Mouse (Mus musculus) kidney, adult 9 months (tissue): ENCODE data around the gene Gm11127.
"Not testable (repeated sequence)": the region's sequence is repeated elsewhere in the genome, so short reads cannot be mapped to it uniquely, and the experiment has no call there.

Experiments used
- DNase-seq: peaks from one replicate; pipeline ENCODE4 v3.0.0; 2022

Gm11127 gene

GRCm38 (mm10) chr17:36030703-36031582 lies 27.2 kb downstream of the Gm11127 start:
- DNase-seq = not testable (repeated sequence)

GRCm38 (mm10) chr17:36030046-36030702 lies 28.0 kb downstream of the Gm11127 start:
- DNase-seq = not testable (repeated sequence)

- no peak for DNase-seq
These were observed 29.1 kb downstream of the Gm11127 start for GRCm38 (mm10) chr17:36028879-36029619.

- DNase-seq = no peak
These were observed 30.5 kb downstream of the Gm11127 start for GRCm38 (mm10) chr17:36027663-36028062.

- no peak for DNase-seq
These were observed 32.3 kb downstream of the Gm11127 start for GRCm38 (mm10) chr17:36025901-36026300.

- no peak for DNase-seq
These were observed 33.0 kb downstream of the Gm11127 start for GRCm38 (mm10) chr17:36025197-36025596.

GRCm38 (mm10) chr17:36023710-36024654 lies 34.2 kb downstream of the Gm11127 start:
- no peak for DNase-seq

- no peak for DNase-seq
These were observed 35.2 kb downstream of the Gm11127 start for GRCm38 (mm10) chr17:36022922-36023321.

GRCm38 (mm10) chr17:36022098-36022497 lies 36.1 kb downstream of the Gm11127 start:
- DNase-seq = no peak

- no peak for DNase-seq
These were observed 36.9 kb downstream of the Gm11127 start for GRCm38 (mm10) chr17:36021309-36021708.

GRCm38 (mm10) chr17:36020191-36021073 lies 37.7 kb downstream of the Gm11127 start, which contains the start of gene H2-T24:
Gene H2-T24 (minus strand): TSS chr17:36020560.
- peak; percentile 90 for DNase-seq

GRCm38 (mm10) chr17:36019519-36019918 lies 38.7 kb downstream of the Gm11127 start:
- no peak for DNase-seq

- DNase-seq = peak; percentile 52
These were observed 39.2 kb downstream of the Gm11127 start for GRCm38 (mm10) chr17:36018979-36019378.

GRCm38 (mm10) chr17:36017046-36017445 lies 41.1 kb downstream of the Gm11127 start:
- no peak for DNase-seq

GRCm38 (mm10) chr17:36014977-36015376 lies 43.2 kb downstream of the Gm11127 start:
- no peak for DNase-seq
